Mouse (Mus musculus) gastrocnemius, postnatal 25 days (tissue): Measurements from ENCODE around the gene Avil. TPM values are rescaled to one million over a fixed set of nuclear protein-coding genes. Genes with fewer than 3 reads are reported as not detected.
A peak's percentile ranks its signal among the peaks of the same experiment; 100 is the strongest.

Experiments used
- DNase-seq: peaks from one replicate; pipeline ENCODE4 v3.0.0; 2022
- long read RNA-seq, 2 experiments: library from polyadenylated mRNA; stranded (forward); transcript quantifications; one replicate each; pipeline ENCODE4 v2.0.0; 2021
- total RNA-seq, 2 experiments: library from RNA; stranded (reverse); gene quantifications; 1 replicate in 1 of 2; 2 replicates in 1 of 2; pipeline ENCODE4 v1.2.3; 2021

Gene Avil
- 1 to 10 TPM; 1.5 to 2.3 TPM for total RNA-seq
- long read RNA-seq, experiment 1, partial matches to known transcripts: 1 of 1 reads
- long read RNA-seq, experiment 1, other reads (novel, unspliced or antisense): 0 of 1 reads
- long read RNA-seq, experiment 2: 0 reads

DNA sequence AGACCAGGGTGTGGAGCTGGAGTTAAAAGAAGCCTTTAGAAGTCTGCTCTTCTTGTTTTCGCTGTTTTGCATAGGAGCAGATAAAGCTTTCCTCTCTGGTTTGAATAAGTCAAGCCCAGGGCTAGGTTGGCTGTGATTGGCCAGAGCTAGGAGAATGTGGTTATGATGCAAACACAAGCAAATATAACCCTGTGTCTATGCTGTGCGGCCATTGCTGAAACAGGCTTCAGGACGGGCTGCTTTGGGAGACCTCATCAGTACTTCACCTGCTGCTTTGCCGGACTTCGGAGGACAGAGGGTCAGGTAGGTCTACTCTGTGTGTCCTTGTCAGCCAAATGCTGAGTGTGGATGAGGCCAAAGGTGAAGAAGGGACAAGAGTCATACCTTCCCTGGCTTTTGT lies at the start of gene Avil:
Gene Avil (plus strand): TSS at position 181 of the 400 bp plus-strand sequence.
- DNase-seq: no peak

- no peak for DNase-seq
These were observed 48.1 kb upstream of the Avil start for GRCm38 (mm10) chr10:126952375-126952774.

DNA sequence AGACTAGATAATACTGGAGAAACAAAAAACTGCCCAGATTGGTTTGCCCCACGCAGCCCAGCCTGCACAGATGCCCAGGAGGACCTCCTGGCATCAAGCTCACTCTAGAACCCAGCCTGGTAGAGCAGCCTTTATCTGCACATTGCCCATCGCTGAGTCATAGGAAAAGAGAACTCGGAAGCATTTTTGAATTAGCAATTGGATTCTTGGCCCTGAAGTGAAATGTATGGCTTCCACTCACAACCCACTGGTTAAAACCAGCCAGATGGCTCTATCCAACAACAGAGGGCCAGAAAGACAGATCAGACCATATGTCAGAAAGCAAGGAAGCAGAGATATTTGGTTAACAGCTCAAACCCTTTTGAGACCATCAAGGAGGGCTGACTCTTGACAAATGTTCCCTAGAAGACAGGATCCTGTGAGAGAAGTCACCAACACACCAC lies 47.5 kb upstream of the Avil start:
- DNase-seq: no peak

GRCm38 (mm10) chr10:126956692-126957358 lies 43.7 kb upstream of the Avil start:
- no peak for DNase-seq

DNA sequence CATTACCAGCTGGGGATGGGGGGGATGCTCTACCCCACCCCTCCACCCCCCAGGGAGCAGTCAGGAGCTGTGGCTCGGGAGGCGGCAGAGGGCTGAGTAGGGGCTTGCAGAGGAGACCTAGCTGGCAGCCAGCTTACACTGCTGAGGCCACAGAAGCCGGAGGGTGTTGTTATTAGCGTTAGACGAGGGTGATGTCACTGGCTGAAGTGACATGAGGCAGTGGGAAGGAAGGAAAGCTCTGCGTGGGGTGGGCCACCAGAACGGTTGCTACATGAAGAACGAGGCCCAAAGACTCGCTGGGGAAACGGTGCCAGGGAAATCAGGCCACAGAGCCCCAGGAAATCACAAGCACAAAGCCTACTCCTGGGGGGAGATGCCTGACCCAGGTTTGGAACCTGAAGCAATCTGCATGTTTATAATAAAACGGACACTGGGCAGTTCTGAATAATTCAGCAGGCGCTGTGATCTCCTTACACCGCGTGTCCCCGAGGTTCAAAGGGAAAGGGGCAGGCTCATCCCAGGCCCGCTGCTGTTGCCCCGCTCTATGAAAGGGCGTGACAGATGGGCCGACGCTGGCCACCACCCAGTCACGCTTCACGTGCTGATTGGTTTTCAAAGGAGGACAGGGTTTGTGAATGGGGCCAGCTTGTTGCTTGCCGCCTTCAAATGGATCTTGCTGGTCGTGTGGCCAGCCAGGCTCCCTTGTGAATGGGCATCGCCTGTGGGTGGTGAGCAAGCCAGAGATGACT lies 43.0 kb upstream of the Avil start:
- peak; percentile 39 for DNase-seq

DNA sequence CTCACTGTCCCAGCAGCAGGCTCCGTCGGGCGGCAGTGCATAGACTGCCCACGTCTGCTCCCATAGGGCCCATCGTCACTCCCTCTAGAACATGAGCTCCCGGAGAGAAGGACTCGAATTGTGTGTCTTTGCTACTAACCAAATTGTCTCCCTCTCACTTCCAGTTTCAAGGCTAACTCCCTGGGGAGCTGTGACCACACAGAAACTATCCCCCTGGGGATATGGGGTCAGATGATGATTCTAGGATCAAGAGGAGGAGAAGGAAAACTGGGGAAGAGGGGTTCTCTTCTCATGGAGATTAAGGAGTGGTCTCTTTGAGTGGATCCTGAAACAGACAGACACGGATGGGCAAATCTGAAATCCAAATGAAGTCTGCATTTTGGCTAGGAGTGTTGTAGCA lies 40.0 kb upstream of the Avil start:
- DNase-seq: no peak

- peak; percentile 67 for DNase-seq
These were observed 38.8 kb upstream of the Avil start for GRCm38 (mm10) chr10:126961757-126962156.

DNA sequence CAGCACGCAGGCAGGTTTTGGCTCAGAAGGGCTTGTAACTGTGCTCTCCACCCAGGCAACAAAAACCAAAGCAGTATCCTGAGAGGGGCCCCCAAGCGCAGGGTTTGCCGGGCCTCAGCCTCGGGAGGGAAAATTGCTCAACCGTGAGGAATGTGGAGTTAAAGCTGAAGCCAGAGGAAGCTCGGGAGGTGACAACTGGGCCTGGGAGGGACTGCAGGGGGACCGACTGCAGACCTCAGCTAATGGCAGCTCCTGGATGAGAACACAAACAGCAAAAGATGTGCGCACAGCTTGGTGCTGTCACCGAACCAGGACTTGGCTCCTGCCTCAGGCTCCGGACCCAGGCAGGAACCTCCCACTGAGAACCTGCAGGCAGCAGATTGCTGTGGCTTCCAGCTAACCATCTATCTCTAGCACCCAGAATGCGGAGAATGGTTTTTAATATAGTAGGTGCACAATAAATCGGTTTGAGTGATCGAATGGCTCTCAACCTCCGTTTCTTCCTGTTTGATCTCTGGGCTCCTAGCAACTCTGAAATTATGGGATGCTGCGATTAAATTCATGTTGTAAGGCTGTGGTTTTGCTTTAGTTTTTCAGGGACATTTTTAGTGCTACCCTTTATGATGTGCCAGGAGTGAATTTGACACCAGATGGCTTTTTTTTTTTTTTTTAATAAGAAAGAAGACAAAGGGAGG lies 38.1 kb upstream of the Avil start:
- DNase-seq: peak; percentile 77

- DNase-seq: no peak
These were observed 37.6 kb upstream of the Avil start for GRCm38 (mm10) chr10:126962966-126963330.

- DNase-seq: no peak
These were observed 36.7 kb upstream of the Avil start for GRCm38 (mm10) chr10:126963821-126964220.

GRCm38 (mm10) chr10:126971363-126972050 lies 29.0 kb upstream of the Avil start:
- DNase-seq: no peak

GRCm38 (mm10) chr10:126972051-126972725 lies 28.3 kb upstream of the Avil start:
- DNase-seq: peak; percentile 73

GRCm38 (mm10) chr10:126972988-126973387 lies 27.5 kb upstream of the Avil start:
- no peak for DNase-seq

DNA sequence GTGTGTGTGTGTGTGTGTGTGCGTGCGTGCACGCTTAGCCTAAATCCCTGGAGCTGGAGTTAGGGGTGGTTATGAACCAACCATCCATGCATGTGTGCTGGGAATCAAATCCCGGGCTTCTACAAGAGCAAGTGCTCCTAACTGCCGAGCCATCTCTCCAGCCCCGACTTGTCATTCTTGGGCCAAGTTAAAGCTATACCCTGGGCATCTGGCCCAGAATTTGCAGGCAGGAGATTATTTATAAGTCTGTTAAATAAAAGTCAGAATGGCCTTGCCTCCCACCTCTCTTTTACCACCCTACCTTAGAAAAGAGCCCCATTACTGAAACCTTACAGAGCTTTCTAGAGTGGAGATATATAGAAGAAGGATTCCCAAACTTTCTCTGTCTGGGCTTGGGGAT lies 24.8 kb upstream of the Avil start:
- no peak for DNase-seq

- no peak for DNase-seq
These were observed 23.4 kb upstream of the Avil start for GRCm38 (mm10) chr10:126977076-126977475.

DNA sequence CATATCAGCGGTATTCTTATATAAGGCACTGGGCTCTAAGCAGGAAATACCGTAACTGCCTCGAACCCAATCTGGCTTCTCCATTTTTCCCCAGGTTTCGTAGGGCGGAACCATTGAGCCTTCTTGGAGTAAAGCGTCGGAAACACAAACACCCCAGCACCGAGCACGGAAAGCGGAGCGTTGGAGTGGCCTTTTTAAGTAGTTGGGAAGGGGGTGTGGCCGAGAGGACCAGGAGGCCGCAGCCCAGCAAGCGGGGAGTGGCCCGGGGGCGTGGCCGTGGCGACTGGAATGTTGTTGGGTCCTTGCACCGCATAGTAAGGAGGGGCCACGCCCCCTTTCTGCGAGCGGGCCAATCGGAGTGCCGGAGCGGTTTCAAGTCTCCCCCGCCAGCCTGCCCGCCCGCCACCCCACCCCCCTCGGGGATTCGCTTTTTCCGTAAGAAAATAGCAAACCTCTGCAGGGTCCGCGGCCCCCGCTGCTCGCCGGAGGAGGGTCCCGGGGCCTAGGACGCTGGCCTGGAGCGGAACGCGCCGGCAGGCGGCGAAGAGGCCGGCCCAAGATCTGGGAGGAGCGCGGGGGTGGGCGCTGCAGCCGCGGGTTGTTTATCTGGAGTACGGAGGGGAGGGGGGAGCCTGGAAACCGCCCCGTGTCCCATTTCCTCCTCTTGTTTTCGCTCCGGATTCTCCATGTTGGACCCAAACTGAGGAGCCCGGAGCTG lies 22.1 kb upstream of the Avil start, which contains the start of gene Ctdsp2:
Gene Ctdsp2 (plus strand): TSS at position 441 of the 718 bp plus-strand sequence.
- peak; percentile 100 for DNase-seq

DNA sequence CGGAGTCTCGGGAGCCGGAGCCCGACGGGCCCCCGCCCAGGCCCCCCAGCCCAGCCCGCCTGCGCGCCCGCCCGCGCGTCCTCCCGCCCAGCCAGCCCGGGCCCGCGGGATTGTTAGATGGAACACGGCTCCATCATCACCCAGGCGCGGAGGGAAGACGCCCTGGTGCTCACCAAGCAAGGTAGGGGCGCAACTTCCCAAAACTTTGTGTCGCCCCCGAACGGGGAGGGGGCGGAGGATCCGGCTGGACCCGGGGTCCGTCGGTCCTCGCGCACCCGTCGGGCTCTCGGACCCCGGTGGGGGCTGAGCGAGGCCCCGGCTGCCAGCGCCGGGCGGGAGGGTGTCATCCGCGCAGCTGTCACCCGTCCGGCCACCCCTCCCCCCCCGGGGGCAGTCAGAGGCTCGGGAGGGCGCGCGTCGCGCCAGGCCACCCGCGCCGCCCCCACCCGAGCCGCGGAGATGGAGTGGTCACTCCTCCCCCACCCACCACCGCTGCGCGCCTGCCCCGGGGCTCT lies 21.3 kb upstream of the Avil start:
- peak; percentile 86 for DNase-seq

DNA sequence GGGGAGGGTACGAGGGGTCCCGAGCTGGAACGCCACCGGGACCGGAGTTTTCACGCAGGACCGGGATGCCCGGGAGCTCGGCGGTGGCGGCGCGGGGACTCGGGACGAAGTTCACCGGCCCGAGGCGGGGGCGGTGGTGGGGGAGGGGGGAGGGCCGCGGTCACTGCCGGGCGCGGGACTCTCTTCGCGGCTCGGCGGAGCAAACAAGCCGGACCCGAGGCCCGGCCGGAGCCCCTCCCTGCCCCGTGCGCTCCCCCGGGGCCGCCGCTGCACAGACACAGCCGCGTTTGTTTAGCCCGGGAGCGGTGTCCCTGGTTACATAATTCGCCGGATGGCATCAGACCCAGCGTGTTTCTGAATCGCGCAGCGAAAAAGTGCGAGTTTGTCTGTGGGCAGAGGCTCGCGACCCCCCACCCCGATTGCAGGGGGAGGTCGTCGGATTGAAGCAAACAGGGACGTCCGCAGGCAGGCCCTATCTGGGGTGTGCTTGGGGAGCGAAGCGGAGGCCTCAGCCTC lies 20.8 kb upstream of the Avil start:
- DNase-seq: peak; percentile 65

DNA sequence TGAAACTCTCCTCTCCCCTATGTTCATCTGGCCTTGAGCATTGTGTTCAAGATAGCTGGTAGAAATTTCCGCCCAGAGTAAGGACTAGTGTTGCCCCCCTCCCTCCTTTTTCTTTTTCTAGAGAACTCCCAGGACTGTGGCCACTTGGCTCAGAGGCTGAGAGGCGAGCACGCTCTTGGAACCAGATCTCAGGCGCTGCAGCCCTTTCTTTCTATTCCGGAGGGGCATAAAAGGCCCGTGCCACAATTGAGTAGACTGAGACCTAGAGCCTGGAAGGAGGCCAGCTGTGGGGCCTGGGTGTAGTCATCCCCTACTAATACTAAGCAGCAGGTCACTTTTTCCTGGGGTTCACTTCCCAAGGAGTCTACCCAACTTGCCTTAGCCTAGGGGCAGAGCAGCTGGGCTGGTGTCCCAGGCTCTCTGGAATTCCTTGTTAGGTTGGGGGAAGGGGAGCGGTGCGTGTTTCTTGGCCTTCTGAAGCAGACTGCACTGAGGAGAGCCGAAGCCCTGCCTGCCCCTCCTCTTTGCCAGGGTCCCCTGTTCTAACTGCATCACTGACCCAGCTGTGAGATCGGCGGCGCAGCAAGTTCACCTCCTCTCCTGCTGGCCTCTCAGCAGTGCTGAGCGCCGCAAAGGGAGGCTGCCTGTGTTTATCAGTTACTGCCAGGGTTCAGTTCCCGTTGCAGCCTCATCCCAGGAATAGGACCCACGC lies 20.1 kb upstream of the Avil start:
- DNase-seq: peak; percentile 65
